Mouse (Mus musculus) brain, adult 2 months (tissue): Measurements from ENCODE around the gene Gprc5c.
"Not testable (repeated sequence)": the region's sequence is repeated elsewhere in the genome, so short reads cannot be mapped to it uniquely, and the experiment has no call there.

Experiments used
- DNase-seq: peaks from one replicate; pipeline ENCODE4 v3.0.0; 2011; ENCODE audit warnings: low read depth, low spot score

Gprc5c gene

DNA sequence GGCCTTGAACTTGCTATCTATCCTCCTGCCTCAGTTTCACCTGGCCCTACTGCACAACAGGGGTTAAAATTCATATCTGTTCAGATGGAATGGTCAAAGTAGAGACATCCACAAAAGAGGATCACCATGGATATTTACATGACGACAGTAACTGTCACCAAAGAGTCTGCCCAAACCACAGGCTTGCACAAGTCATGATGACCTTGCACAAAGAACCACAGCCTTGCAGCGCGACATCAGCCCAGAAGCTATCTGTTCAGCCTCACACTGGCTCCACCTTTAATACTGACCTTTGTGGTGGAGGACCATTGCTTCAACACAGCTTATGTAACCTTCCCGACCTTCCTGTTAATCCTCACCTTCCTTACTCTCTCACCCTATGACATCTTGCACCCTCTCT lies 56.6 kb downstream of the Gprc5c start:
- DNase-seq, result no peak

DNA sequence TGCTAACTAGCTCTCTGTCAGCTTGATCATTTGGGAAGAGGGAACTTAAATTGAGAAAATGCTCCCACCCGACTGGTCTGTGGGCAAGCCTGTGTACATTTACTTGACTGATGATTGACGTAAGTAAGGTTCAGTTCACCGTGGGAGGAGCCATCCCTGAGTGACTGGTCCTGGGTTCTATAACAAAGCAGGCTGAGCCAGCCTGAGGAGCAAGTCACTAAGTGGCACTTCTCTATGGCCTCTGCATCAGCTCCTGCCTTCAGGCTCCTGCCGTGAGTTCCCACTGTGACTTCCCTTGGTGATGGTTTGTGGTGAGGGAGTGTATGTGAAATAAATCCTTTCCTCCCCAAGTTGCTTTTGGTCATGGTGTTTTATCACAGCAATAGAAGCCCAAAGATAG lies 57.1 kb downstream of the Gprc5c start:
- no peak for DNase-seq

DNA sequence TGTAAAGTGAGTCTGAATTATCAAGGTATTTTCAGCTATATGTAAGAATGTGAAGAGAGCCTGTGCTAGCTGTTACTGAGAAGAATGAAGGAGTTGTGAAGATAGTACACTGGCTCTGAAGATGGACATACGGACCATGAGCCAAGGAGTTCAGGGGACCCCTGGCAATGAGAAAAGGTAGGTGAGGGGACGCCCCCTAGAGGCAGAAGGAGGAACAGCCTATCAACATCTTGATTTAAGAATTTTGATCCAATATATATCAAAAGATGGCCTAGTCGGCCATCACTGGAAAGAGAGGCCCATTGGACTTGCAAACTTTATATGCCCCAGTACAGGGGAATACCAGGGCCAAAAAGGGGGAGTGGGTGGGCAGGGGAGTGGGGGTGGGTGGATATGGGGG lies 58.6 kb downstream of the Gprc5c start:
- not testable (repeated sequence) for DNase-seq

DNA sequence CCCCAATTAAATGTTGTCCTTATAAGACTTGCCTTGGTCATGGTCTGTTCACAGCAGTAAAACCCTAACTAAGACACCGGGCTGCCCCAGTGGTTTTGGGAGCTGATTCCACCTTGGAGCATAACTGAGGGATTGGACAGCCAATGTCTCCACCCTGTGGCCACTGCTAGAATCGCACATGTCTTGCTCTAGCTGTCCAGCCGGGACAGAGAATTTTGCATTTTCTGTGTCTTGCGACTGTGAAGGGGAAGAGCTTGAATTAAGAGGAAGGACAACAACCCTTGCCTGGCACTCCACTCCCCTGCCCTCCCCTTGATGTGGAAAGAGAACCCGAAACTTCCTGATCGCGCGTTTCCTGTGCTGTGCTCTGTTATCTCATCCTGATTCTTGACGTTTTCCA lies 61.9 kb downstream of the Gprc5c start:
- peak; percentile 89 for DNase-seq

DNA sequence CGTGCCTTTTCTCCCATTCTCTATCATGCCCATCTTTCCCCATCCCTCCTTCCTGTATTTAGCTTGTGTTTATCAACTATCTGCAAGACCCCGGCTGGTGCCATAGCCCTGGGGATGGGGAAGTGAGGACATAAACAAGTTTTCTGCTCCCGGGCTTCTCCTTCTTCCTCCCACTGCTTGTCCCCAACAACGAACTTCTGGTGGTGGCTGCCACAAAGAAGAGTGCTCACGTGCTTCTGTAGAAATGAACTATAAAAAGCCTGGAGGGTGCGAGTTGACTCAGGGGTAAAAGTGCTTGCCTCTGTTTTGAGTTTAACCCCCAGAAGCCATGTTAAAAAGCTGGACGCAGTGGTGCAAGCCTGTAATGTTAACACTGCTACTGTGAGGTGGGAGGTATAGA lies 64.0 kb downstream of the Gprc5c start:
- DNase-seq, result no peak

DNA sequence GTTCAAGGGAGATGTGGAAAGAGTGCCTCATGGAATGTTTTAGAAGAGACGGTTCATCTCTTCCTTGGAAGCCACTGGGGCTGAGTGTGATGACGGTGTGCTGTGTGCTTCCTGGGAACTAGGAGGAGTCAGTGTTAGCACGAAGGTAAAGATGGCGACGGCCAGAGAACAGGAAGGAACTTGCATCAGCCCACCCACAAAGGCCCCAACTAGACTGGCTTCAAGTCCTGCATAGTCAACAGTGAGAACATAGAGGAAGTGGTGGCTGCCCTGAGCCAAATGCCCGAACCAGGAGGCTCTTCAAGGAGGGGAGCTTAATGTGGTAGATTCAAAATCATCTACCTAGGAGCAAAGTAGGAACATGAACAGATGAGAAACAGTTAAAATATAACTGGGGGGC lies 66.2 kb downstream of the Gprc5c start:
- no peak for DNase-seq
